Mouse (Mus musculus) heart, embryonic 16.5 days (tissue): ENCODE measurements around the gene Spata46. TPM values are rescaled to one million over a fixed set of nuclear protein-coding genes. Genes with fewer than 3 reads are reported as not detected.

Experiments used
- ATAC-seq: fragments of 200-750 bp; cut with Nextera tagmentation; replicated peaks from 2 replicates; pipeline ENCODE4 v1.8.0; 2017; ENCODE audit warnings: moderate number of reproducible peaks; ENCODE audit not compliant: insufficient read depth, low FRiP score; ENCODE audit errors: extremely low read depth
- H3K27ac ChIP-seq: fragments of 300-500 bp; sonication (generic); 2 replicates; pipeline ENCODE4 v1.5.1; 2014; ENCODE audit warnings: mild to moderate bottlenecking, low read length, control low read depth, moderate library complexity
- H3K27me3 ChIP-seq: fragments of 300-500 bp; sonication (generic); 2 replicates; pipeline ENCODE4 v1.6.1; 2014; ENCODE audit warnings: low read length, mixed read lengths; ENCODE audit not compliant: control insufficient read depth, insufficient read depth
- H3K36me3 ChIP-seq: fragments of 300-500 bp; sonication (generic); 2 replicates; pipeline ENCODE4 v1.6.1; 2014; ENCODE audit not compliant: control insufficient read depth, insufficient read depth
- H3K4me1 ChIP-seq: fragments of 300-500 bp; sonication (generic); 2 replicates; pipeline ENCODE4 v1.6.1; 2014; ENCODE audit warnings: low read length, mixed read lengths; ENCODE audit not compliant: control insufficient read depth, insufficient read depth
- H3K4me2 ChIP-seq: fragments of 300-500 bp; sonication (generic); 2 replicates; pipeline ENCODE4 v1.6.1; 2014; ENCODE audit warnings: low read depth, mild to moderate bottlenecking, control low read depth, low read length
- H3K4me3 ChIP-seq: fragments of 300-500 bp; sonication (generic); 2 replicates; pipeline ENCODE4 v1.5.1; 2014; ENCODE audit warnings: mild to moderate bottlenecking, control low read depth, low read length
- H3K9ac ChIP-seq: fragments of 300-500 bp; sonication (generic); 2 replicates; pipeline ENCODE4 v1.6.1; 2014; ENCODE audit warnings: low read length, control low read depth
- H3K9me3 ChIP-seq: fragments of 300-500 bp; sonication (generic); replicated peaks from 2 replicates; pipeline ENCODE4 v1.6.1; 2016; ENCODE audit warnings: low read length; ENCODE audit not compliant: control insufficient read depth
- WGBS: fragments of 180-500 bp; shearing (Covaris S2); extraction: QIAGEN DNeasy Blood & Tissue Kit; methylation state at CpG from one replicate; pipeline ENCODE4 v1.1.7; 2014; 5-methylcytosine and 5-hydroxymethylcytosine counted together
- polyA plus RNA-seq: library from polyadenylated mRNA; unstranded; fragments of >200 nt; fragmentation: Nextera tagmentation; extraction: Ambion mirVana; gene quantifications from 2 replicates; pipeline ENCODE4 v1.2.1, GENCODE M21; 2015

Gene Spata46
- polyA plus RNA-seq: 1.3 and 1.7 TPM in 2 replicates

- WGBS: 82% methylated on average over 4 of the region's 4 CpGs
- no peak within 1 kb of the TSS for H3K27ac ChIP-seq
- no peaks in the 10 kb centered on the region for H3K9me3 ChIP-seq
- H3K4me2 ChIP-seq: no peak within 1 kb of the TSS
- ATAC-seq: no peak
- no peaks in the 10 kb centered on the region for H3K4me1 ChIP-seq
- peaks cover 3% of the 10 kb centered on the region; the same call in 1 of the 2 replicates for H3K36me3 ChIP-seq
- no peak within 1 kb of the TSS for H3K4me3 ChIP-seq
- no peak within 1 kb of the TSS for H3K9ac ChIP-seq
- no peaks in the 10 kb centered on the region for H3K27me3 ChIP-seq
Measured at GRCm38 (mm10) chr1:170308503-170308902, at the start of gene Spata46. Gene Spata46 (plus strand): TSS chr1:170308803.

DNA sequence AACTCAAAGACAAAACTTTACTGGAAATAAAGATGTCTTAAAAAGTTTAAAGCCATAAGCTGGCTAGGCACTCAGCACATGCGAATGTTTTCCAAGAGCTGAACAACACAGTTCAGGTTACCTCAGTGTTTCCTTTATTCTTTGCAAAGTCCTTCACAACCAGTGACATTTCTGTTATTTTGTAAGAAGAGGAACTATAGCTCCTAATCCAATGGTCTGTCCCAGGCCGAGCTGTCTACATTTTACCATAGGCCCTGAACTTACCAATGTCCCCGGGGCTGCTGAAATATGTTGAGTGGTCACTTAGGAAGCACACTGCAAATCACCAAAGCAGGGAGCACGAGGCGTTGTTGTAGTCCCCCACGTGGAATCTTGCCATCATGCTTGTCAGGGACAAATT lies 38.3 kb upstream of the Spata46 start:
- no peaks in the 10 kb centered on the region for H3K27me3 ChIP-seq
- ATAC-seq: no peak
- peaks cover 3% of the 10 kb centered on the region; the same call in 1 of the 2 replicates for H3K9me3 ChIP-seq
- no peak overlapping the region for H3K4me3 ChIP-seq
- H3K4me1 ChIP-seq: no peaks in the 10 kb centered on the region
- no peak overlapping the region for H3K4me2 ChIP-seq
- no peaks in the 10 kb centered on the region for H3K36me3 ChIP-seq
- H3K9ac ChIP-seq: no peak overlapping the region
- 65% methylated on average over 6 of the region's 6 CpGs for WGBS
- H3K27ac ChIP-seq: no peak overlapping the region

GRCm38 (mm10) chr1:170270696-170271095 lies 37.9 kb upstream of the Spata46 start:
- Histone ChIP-seq H3K9ac (no peak overlapping the region), H3K9me3 (peaks cover 6% of the 10 kb centered on the region; the same call in 1 of the 2 replicates), H3K4me2 (no peak overlapping the region), H3K36me3 (no peaks in the 10 kb centered on the region), H3K4me1 (no peaks in the 10 kb centered on the region), H3K27ac (no peak overlapping the region), H3K27me3 (no peaks in the 10 kb centered on the region), H3K4me3 (no peak overlapping the region)
- 69% methylated on average over 4 of the region's 4 CpGs for WGBS
- ATAC-seq: no peak

DNA sequence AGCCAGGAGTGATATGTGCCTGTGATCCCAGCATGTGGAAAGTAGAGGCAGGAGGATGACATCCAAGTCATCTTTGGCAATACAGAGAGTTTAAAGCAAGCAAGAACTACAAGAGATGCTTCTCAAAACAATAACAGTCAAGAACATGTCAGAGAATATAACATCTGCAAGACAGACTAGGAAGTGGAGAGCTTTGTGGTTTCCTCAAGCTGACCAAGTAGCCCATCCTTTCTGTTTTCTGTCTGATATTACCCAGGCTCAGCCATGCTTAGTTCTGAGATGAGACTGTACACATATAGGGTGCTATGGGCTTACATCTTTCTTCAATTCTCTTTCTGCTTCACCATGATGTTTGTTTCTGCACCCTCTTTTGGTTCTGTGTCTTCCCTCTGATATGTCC lies 35.4 kb upstream of the Spata46 start:
- no peak for ATAC-seq
- no peaks in the 10 kb centered on the region for H3K36me3 ChIP-seq
- H3K27ac ChIP-seq: no peak overlapping the region
- no peaks in the 10 kb centered on the region for H3K4me1 ChIP-seq
- H3K27me3 ChIP-seq: no peaks in the 10 kb centered on the region
- H3K4me2 ChIP-seq: no peak overlapping the region
- no peak overlapping the region for H3K4me3 ChIP-seq
- H3K9ac ChIP-seq: no peak overlapping the region
- 0 out of 2 replicates have a peak, but pooled peaks cover 3% of the 10 kb centered on the region for H3K9me3 ChIP-seq

DNA sequence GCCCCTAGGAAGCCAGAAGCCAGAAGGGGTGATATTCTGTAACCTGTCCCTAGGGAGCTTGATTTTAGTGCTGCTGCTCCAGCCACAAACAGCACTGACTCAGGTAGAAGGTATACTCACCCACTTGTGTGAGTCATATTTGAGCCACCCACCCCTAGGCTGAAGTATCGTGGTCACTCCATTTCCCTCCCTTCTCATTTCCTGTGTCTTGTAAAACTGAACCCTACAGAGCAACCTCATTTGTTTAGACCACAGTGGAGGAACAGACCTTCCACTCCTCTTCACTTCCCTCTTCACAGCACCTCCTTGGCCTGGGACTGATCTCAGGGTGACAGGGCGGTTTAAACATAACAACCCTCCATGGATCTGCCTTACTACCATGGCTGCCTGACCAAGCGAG lies 31.6 kb upstream of the Spata46 start, which contains the start of gene Sh2d1b1:
Gene Sh2d1b1 (plus strand): TSS at position 305 of the 400 bp plus-strand sequence.
- Histone ChIP-seq H3K27me3 (no peaks in the 10 kb centered on the region), H3K9me3 (0 out of 2 replicates have a peak, but pooled peaks cover 3% of the 10 kb centered on the region), H3K4me1 (no peaks in the 10 kb centered on the region), H3K9ac (no peak within 1 kb of the TSS), H3K36me3 (no peaks in the 10 kb centered on the region), H3K27ac (no peak within 1 kb of the TSS), H3K4me2 (no peak within 1 kb of the TSS), H3K4me3 (no peak within 1 kb of the TSS)
- no peak for ATAC-seq
- WGBS: 69% methylated on average over 2 of the region's 3 CpGs

DNA sequence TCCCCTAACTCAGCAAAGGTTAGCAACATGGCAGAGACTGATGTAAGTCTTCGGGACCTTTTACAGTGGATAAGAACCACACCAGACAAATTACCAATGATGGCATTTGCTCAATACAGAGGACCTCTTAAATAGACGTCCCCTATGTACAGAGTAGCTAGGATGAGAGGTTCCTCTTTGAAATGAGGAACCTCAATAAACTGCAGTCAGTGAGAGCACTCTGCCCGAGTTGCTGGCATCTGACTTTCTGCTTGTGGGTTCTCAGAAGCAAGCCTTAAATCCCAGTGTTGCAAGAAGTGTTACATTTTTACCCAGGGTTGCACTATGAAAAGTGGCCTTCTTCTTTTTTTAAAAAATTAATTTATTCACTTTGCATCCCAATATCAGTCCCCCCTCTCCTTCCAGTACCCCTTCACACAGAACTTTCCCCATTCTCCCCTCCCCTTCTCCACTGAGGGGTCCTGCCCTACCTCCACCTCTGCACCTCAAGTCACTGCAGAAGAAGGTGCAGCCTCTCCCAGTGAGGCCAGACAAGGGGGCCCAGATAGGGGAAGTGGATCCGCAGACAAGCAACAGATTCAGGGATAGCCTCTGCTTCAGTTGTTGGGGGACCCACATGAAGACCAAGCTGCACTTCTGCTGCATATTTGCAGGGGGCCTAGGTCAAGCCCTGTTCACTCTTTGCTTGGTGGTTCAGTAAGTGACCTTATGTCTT lies 26.0 kb upstream of the Spata46 start:
- ATAC-seq: no peak
- H3K4me2 ChIP-seq: no peak overlapping the region
- WGBS: 67% methylated on average over 4 of the region's 4 CpGs
- H3K9ac ChIP-seq: no peak overlapping the region
- H3K27ac ChIP-seq: no peak overlapping the region
- H3K36me3 ChIP-seq: no peaks in the 10 kb centered on the region
- no peak overlapping the region for H3K4me3 ChIP-seq
- H3K9me3 ChIP-seq: no peaks in the 10 kb centered on the region
- H3K4me1 ChIP-seq: no peaks in the 10 kb centered on the region
- no peaks in the 10 kb centered on the region for H3K27me3 ChIP-seq

DNA sequence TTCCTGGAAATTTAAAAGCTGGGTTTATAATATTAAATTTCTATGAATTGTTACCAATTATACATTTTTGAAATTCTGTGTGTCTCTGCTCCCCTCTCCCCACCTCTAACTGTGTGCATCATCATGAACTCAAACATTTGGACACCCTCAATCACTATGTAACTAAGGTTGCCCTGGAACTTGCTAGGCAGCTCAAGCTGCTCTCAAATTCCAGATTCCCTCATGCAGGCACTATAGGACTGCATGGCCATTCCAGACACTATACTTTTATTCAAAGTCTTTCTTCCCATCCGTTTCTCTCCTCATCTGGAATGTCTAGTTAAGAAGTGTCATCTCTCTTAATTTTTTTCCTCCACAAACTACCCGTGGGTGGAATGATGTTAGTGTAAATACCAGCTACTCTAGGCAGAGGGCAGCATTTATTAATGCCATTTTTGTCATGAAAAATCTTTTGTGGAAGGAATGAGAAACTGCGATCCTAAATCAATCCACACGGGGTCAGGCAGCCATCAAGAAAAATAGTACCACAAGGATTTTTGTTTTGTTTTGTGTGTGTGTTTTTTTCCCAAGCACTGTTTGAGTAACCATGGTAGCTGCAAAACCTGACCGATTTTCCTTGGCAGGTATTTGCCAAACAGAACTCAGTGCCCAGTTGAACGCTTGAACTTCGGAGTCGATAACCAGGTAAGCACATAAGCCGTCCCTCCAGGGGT lies 16.2 kb upstream of the Spata46 start:
- Histone ChIP-seq H3K9me3 (no peaks in the 10 kb centered on the region), H3K27ac (no peak overlapping the region), H3K4me1 (no peaks in the 10 kb centered on the region), H3K4me3 (no peak overlapping the region), H3K4me2 (no peak overlapping the region), H3K9ac (no peak overlapping the region), H3K36me3 (no peaks in the 10 kb centered on the region), H3K27me3 (no peaks in the 10 kb centered on the region)
- ATAC-seq: no peak; the same call in 1 of the 2 replicates
- 36% methylated on average over 9 of the region's 9 CpGs for WGBS

DNA sequence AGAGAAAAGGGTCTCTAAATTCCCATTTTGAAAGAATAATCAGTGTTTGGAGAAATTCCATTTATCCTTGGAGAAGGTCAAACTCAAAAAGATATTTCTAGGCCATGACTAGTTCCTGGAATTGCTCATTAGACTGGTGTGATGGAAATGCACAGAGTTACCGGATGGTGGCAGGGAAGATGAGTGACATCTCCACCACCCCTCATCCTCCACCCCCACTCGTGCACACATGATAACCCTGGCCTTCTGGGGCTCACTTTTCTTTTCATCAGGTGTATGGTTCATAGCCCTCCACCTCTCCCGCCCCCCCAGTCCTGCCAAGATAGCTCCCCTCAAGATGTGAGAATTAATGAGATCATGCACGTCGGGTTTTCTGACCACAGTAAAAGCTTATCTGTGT lies 15.3 kb upstream of the Spata46 start:
- Histone ChIP-seq H3K4me3 (no peak overlapping the region), H3K36me3 (no peaks in the 10 kb centered on the region), H3K4me2 (no peak overlapping the region), H3K4me1 (no peaks in the 10 kb centered on the region), H3K9me3 (no peaks in the 10 kb centered on the region), H3K9ac (no peak overlapping the region), H3K27me3 (no peaks in the 10 kb centered on the region), H3K27ac (no peak overlapping the region)
- 70% methylated on average over 5 of the region's 5 CpGs for WGBS
- no peak for ATAC-seq
